Mouse (Mus musculus): Measurements from ENCODE around the gene Olfr643. TPM values are rescaled to one million over a fixed set of nuclear protein-coding genes. Genes with fewer than 3 reads are reported as not detected.

The Olfr643 gene
- total and polyA plus RNA-seq, 2 experiments from 2014 or later, result not detected

DNA sequence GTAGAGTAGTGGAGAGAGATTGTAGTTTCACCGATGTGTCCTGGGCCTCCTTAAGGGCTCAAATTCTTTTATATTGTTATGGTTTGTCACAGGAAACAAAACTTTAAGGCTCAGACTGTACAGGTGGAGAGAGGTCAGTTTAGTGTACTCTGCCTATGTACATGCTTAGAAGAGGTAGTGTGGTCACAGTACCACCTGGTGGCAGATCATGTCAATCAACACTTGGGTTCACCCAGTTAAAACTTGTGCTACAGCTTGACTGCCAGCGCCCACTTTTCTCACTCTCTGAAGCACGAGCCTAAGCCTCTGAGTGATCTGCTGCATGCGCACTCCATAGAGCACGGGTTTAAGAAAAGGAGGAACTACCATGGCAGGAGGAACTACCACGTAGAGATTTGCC, 29.9 kb upstream of the Olfr643 start:
- WGBS, result 80% methylated on average over 6 of the region's 6 CpGs
- H3K27ac ChIP-seq (ENCODE audit: low read depth, low read length), result no peak overlapping the region
- no peaks in the 10 kb centered on the region for H3K36me3 ChIP-seq (ENCODE audit: insufficient read depth, low read length)
- H3K4me1 ChIP-seq (ENCODE audit: insufficient read depth, low read length), result no peaks in the 10 kb centered on the region
- H3K27me3 ChIP-seq (ENCODE audit: insufficient read depth, low read length), result no peaks in the 10 kb centered on the region
- no peak overlapping the region for H3K4me3 ChIP-seq (ENCODE audit: low read depth, low read length)
- H3K4me2 ChIP-seq (ENCODE audit: low read depth, low read length, poor library complexity, severe bottlenecking), result no peak overlapping the region
- DNase-seq (ENCODE audit: low spot score) (no peak), ATAC-seq (ENCODE audit: low FRiP score) (no peak)
- H3K9me3 ChIP-seq (ENCODE audit: low read length), result no peaks in the 10 kb centered on the region
- TF ChIP-seq CTCF (IDR thresholded peaks at IDR 0.05), result peak; percentile 15; the same call in 1 of the 2 replicates
- H3K9ac ChIP-seq (replicated peaks; ENCODE audit: low read length, poor library complexity, severe bottlenecking), result no peak overlapping the region

DNA sequence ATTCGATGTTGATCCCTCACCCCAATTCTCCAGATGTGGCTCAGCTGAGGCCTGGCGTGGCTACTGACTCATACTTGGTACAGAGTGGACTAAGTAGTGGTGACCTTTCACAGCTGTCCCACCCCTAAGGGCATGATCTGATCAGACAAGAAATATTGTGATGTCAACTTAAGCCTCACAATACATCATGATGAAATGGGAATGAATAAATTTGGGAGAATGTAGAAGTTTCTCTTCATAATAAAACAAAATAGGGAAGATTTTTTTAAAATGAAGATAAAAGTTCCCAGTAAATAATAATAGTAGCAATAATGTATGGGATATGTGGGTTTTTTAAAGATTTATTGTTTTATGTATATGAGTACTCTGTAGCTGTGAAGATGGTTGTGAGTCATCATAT, 13.3 kb upstream of the Olfr643 start, which contains the start of gene Ubqlnl:
Gene Ubqlnl, minus strand, starts transcription at position 101 of the 400 bp plus-strand sequence.
- no peaks in the 10 kb centered on the region for H3K27me3 ChIP-seq (ENCODE audit: insufficient read depth, low read length)
- ATAC-seq (ENCODE audit: low FRiP score) (no peak), DNase-seq (ENCODE audit: low spot score) (no peak)
- no peak within 1 kb of the TSS for H3K27ac ChIP-seq (ENCODE audit: low read depth, low read length)
- no peak within 1 kb of the TSS for H3K4me2 ChIP-seq (ENCODE audit: low read depth, low read length, poor library complexity, severe bottlenecking)
- 93% methylated on average over 2 of the region's 2 CpGs for WGBS
- no peak for TF ChIP-seq CTCF (IDR thresholded peaks at IDR 0.05)
- H3K9me3 ChIP-seq (ENCODE audit: low read length), result no peaks in the 10 kb centered on the region
- H3K4me1 ChIP-seq (ENCODE audit: insufficient read depth, low read length), result no peaks in the 10 kb centered on the region
- no peaks in the 10 kb centered on the region for H3K36me3 ChIP-seq (ENCODE audit: insufficient read depth, low read length)
- no peak within 1 kb of the TSS for H3K4me3 ChIP-seq (ENCODE audit: low read depth, low read length)
- no peak within 1 kb of the TSS for H3K9ac ChIP-seq (replicated peaks; ENCODE audit: low read length, poor library complexity, severe bottlenecking)

GRCm38 (mm10) chr7:104143179-104143578, 6.0 kb upstream of the Olfr643 start, which contains the start of gene Ubqln3:
TSS of gene Ubqln3 (minus strand) at chr7:104143279.
- no peak for ATAC-seq (ENCODE audit: low FRiP score)

DNA sequence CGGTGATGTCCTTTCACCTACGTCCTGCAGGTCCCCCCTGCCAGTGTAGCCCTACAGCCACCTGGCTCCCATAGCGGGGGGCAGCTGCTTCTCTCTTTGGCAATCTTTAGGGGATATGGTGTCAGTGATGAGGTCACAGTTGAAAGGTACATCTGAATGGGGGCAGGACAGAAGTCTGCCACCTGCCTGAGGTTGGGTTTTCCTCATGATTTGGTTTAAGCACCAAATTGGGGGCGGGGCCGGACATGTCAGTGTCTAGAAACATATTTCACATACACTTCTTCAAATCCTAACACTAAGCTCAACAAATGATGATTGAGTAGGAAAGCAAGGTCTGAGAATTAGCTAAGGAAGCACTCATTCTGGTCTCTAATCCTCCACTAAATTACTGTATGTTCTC, 7.5 kb downstream of the Olfr643 start, which contains the start of gene Ubqln5:
Gene Ubqln5, minus strand, starts transcription at position 101 of the 400 bp plus-strand sequence.
- Histone ChIP-seq H3K9ac (replicated peaks; ENCODE audit: low read length, poor library complexity, severe bottlenecking) (no peak within 1 kb of the TSS), H3K9me3 (ENCODE audit: low read length) (no peaks in the 10 kb centered on the region), H3K4me2 (ENCODE audit: low read depth, low read length, poor library complexity, severe bottlenecking) (no peak within 1 kb of the TSS), H3K4me3 (ENCODE audit: low read depth, low read length) (no peak within 1 kb of the TSS), H3K4me1 (ENCODE audit: insufficient read depth, low read length) (no peaks in the 10 kb centered on the region), H3K36me3 (ENCODE audit: insufficient read depth, low read length) (no peaks in the 10 kb centered on the region), H3K27ac (ENCODE audit: low read depth, low read length) (no peak within 1 kb of the TSS), H3K27me3 (ENCODE audit: insufficient read depth, low read length) (no peaks in the 10 kb centered on the region)
- WGBS, result 97% methylated on average over 5 of the region's 5 CpGs
- no peak for TF ChIP-seq CTCF (IDR thresholded peaks at IDR 0.05)
- no peak for ATAC-seq (ENCODE audit: low FRiP score)
- DNase-seq (ENCODE audit: low spot score), result no peak

More at GRCm38 (mm10) chr7:104143179-104143578, 6.0 kb upstream of the Olfr643 start, which contains the start of gene Ubqln3:
- DNase-seq (ENCODE audit: low spot score), result no peak
- Histone ChIP-seq H3K36me3 (ENCODE audit: insufficient read depth, low read length) (no peaks in the 10 kb centered on the region), H3K27ac (ENCODE audit: low read depth, low read length) (no peak within 1 kb of the TSS), H3K9me3 (ENCODE audit: low read length) (no peaks in the 10 kb centered on the region), H3K4me1 (ENCODE audit: insufficient read depth, low read length) (no peaks in the 10 kb centered on the region), H3K27me3 (ENCODE audit: insufficient read depth, low read length) (no peaks in the 10 kb centered on the region), H3K4me2 (ENCODE audit: low read depth, low read length, poor library complexity, severe bottlenecking) (no peak within 1 kb of the TSS), H3K4me3 (ENCODE audit: low read depth, low read length) (no peak within 1 kb of the TSS), H3K9ac (replicated peaks; ENCODE audit: low read length, poor library complexity, severe bottlenecking) (no peak within 1 kb of the TSS)
- 75% methylated on average over 3 of the region's 3 CpGs for WGBS
- TF ChIP-seq CTCF (IDR thresholded peaks at IDR 0.05), result no peak

- H3K4me3 ChIP-seq (ENCODE audit: low read depth, low read length), result no peak within 1 kb of the TSS
- H3K4me2 ChIP-seq (ENCODE audit: low read depth, low read length, poor library complexity, severe bottlenecking), result no peak within 1 kb of the TSS
- H3K4me1 ChIP-seq (ENCODE audit: insufficient read depth, low read length), result no peaks in the 10 kb centered on the region
- no peak within 1 kb of the TSS for H3K27ac ChIP-seq (ENCODE audit: low read depth, low read length)
- no peaks in the 10 kb centered on the region for H3K36me3 ChIP-seq (ENCODE audit: insufficient read depth, low read length)
- no peak for TF ChIP-seq CTCF (IDR thresholded peaks at IDR 0.05)
- H3K27me3 ChIP-seq (ENCODE audit: insufficient read depth, low read length), result no peaks in the 10 kb centered on the region
- no peak for ATAC-seq (ENCODE audit: low FRiP score)
- no peaks in the 10 kb centered on the region for H3K9me3 ChIP-seq (ENCODE audit: low read length)
- H3K9ac ChIP-seq (replicated peaks; ENCODE audit: low read length, poor library complexity, severe bottlenecking), result no peak within 1 kb of the TSS
- no peak for DNase-seq (ENCODE audit: low spot score)
These were observed 32.5 kb downstream of the Olfr643 start, which contains the start of gene Olfr646 for GRCm38 (mm10) chr7:104104757-104104972. TSS of gene Olfr646 (plus strand) at chr7:104104873.

DNA sequence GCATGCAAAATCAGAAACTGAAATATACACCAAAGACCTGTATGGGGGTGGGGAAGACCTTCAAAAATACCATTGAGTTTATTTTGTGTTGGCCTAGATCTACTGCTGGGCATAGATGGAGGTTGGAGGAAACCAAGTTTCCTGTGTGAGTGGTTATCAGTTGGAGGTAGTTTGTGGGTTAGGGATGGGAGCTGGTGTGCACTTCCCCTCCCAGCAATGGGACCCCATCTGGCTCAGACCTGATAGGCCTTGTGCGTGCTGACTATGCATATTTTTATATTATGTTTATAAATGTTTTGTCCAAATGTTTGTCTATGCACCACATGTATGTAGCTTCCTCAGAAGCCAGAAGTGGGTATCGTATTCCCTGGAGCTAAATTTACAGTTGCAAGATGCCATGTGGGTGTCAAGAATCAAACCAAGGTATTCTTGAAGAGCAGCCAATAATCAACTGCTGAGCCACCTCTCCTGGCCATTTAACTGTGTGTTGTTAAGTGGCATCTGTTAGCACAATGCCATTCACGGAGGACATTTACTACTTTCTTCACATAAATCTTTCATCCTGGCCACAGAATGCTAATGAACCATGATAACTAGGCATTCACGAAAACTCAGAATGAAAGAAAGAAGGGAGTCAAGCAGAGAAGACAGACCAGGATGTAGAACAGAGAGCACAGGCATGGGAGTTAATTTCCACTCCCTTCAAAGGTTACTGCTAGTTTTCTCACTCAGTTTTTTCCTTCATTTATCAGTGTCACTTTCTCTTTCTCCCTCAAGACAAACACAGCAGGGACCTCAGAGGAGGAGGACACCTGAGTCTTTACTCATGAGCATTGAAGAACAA, 33.1 kb downstream of the Olfr643 start:
- no peak for TF ChIP-seq CTCF (IDR thresholded peaks at IDR 0.05)
- no peak overlapping the region for H3K27ac ChIP-seq (ENCODE audit: low read depth, low read length)
- H3K4me2 ChIP-seq (ENCODE audit: low read depth, low read length, poor library complexity, severe bottlenecking), result no peak overlapping the region
- no peaks in the 10 kb centered on the region for H3K4me1 ChIP-seq (ENCODE audit: insufficient read depth, low read length)
- H3K4me3 ChIP-seq (ENCODE audit: low read depth, low read length), result no peak overlapping the region
- no peaks in the 10 kb centered on the region for H3K9me3 ChIP-seq (ENCODE audit: low read length)
- ATAC-seq (ENCODE audit: low FRiP score), result no peak
- no peaks in the 10 kb centered on the region for H3K36me3 ChIP-seq (ENCODE audit: insufficient read depth, low read length)
- WGBS, result 74% methylated on average over 4 of the region's 4 CpGs
- H3K9ac ChIP-seq (replicated peaks; ENCODE audit: low read length, poor library complexity, severe bottlenecking), result no peak overlapping the region
- DNase-seq (ENCODE audit: low spot score), result no peak
- H3K27me3 ChIP-seq (ENCODE audit: insufficient read depth, low read length), result no peaks in the 10 kb centered on the region
